Mouse (Mus musculus): Measurements from ENCODE around the gene Bgn.

Gene Bgn

DNA sequence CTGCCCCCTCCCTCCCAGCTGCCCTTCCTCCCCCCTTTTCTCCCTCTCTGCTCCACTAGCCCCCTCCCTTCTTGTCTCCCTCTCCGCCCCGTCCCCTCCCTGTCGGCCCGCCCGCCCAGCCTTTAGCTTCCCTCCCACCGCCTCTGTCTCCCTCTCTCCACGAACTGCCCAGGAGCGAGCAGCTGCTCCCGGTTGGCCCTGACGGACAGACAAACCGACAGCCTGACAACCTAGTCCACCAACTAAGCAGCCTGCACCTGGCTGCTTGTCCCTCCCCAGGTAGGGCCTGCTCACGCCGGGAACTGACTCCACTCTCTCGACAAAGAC is at the start of gene Bgn:
Bgn (plus strand) TSS at position 119 of the 327 bp plus-strand sequence.
- DNase-seq (ENCODE audit: low spot score in 2 of 2) = no peak

DNA sequence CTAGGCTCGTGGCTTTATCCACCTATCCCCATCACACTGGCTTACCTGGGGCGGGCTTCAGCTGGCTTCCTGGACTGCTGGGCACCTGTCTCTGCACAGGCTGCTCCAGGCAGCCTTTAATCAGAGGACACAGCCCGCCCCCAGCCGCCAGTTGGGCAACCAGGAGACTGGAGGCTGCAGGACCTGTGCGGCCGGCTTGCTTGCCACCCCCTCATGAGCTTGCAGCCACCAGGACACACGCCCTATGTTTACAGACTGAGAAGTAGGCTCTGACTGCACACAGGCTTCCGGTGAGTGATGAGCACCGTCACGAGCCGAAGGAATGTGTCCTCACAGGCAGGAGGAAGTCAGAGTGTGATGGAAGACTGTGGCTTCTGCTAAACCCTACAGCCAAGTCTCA is 48.1 kb upstream of the Bgn start, which contains the start of gene Trex2:
Trex2 (minus strand) TSS at position 93 of the 400 bp plus-strand sequence.
- DNase-seq (ENCODE audit: low spot score in 2 of 2) = no peak

DNA sequence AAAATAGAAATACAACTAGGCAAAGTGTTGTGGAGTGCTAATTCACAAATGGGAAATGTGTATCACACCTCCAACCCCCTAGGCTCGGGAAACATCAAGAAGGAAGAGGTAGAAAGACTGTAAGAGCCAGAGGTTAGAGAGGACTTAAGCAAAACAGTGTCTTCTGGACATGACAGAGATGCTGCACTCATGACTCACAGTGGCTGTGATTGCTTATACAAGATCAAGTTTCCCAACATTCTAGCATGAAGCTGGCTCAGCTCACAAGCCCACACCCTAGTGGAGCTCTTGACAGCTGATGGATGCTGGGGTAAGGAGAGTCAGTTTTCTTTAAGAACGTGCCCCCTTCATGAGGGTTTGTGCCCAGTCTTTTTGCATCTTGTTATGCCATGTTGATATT is 42.0 kb upstream of the Bgn start:
- DNase-seq (ENCODE audit: low spot score in 2 of 2) = no peak

DNA sequence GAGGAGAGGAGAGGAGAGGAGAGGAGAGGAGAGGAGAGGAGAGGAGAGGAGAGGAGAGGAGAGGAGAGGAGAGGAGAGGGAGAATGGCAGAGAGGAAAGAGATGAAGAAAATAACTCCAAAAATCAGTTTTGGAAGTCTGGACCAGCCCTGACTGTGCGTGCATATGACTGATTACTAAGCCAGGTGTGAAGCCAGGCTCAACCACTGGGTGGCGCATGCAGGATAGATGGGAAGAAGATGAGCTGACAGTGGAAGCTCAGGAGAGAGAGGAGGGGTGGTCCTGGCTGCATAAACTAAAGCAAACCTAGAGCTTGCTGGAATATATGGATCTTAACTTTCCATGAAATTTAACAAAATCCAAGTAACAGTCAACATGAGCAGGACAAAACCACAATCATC is 31.5 kb upstream of the Bgn start:
- peak; percentile 47 to 69 for DNase-seq (ENCODE audit: low spot score in 2 of 2)

DNA sequence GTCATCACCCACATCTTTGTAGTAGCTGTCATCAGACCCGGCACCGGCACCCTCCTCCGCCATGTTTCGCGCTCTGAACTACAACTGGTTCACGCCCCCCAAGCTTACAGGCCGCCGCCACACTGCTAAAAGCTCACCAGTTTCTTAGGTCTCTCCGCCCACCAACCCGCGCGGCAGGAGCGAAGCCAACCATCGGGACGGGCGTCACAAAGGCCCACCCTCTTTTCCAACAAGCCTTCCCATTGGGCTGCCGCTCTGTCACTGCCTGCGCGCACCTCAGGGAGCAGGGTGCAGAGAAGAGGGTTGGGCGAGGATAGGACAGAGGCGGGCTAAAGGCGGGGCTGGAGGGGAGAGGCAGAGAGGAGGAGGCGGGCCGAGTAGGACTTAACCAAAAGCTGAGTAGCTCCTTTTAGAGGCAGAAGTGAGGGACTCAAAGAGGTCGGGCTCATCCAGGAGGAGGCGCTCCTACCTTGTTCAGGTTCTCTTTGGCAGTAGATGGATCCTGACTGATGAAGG is 24.5 kb upstream of the Bgn start, which contains the start of gene Haus7:
Haus7 (minus strand) TSS at position 168 of the 516 bp plus-strand sequence.
- DNase-seq (ENCODE audit: low spot score in 2 of 2) = peak; percentile 95 to 96

DNA sequence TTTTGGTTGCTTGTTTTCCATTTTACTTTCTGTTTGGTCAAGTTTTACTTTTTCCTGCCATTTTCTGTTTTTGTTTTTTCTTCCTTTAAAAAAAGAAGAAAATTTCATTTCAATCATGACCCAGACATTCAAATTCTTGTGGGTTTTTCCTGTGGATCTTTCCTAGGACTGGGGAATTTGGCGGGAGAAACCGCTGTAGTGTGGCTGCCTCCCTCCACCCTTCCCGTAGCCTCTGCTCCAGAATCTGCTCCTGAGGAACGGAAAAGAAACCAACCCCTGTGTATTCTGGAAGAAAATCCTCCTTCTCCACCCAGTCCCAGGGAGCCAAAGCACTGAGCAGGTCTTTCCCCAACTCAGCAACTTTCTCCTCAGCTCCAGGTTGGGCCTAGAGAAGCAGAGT is 22.6 kb upstream of the Bgn start:
- DNase-seq (ENCODE audit: low spot score in 2 of 2) = no peak

DNA sequence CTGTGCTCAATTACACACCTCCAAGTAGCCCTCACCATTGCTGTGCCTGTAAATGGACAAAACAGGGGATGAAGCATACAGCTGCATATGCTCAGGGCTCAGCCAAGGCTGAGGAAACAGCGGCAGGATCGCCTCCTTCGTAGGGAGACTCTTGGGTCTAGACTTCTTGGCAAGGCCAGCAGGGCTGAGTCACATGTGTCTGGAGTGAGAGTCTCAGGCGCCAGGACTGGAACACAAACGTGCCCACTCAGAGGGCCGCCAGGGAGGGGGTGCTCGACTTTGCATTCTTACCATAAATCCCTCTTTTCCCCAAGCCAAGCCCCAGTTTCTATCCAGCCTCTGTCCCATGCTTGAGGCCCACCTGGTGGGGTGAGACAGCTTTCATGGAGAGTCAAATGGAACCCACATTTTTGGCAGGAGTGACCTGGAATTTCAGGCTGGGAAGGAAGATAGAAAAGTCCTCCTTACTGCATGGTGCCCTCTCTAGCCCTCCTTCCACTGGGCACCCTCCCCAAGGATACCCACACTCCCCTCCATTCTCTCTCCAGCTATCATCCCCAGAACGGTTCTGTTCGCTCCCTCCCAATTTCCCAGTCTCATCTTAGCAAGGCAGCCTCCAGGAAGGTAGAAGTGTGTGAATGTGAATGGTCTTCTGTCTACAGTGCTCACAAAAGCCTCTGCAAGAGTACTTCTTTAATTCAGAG is 17.8 kb upstream of the Bgn start:
- DNase-seq (ENCODE audit: low spot score in 2 of 2) = peak; percentile 51 to 52

DNA sequence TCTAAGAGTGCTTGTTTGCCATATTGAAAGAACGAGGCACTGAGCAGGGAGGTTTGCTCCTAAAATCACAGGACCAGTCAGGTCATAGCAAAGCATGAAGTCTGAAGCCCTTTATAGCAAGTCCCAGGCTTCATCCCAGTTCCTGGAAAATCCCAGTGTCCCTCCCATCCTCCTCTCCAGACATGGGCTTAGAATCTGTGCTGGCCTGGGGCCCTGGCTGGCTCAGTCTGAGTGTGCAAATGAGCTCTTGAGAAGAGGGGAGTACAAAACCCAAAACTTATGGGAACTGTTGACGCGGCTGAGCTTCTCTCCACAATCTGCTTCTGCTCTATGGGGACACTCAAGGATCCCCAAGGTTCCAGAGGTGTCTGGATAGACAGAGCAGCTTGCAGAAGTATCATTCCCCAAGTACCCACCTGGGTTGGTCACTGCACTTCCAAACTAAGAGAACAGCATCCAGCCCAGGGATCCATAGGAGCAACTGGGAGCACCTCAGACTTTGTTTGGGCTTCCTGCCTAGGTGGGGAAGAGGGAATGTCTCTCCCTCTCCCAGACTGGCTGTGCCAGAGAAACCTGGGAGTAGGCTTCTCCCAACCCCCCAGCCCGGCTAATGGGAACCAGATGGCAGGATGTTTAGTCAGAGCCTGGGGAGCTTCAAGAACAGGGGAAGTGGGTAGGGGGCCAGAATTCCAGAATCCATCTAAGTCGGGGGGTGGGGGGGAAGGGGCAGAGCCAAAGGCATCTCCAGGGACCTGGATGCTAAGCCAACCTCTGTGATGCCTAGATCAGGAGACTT is 15.8 kb upstream of the Bgn start:
- DNase-seq (ENCODE audit: low spot score in 2 of 2) = peak; percentile 33 to 41

DNA sequence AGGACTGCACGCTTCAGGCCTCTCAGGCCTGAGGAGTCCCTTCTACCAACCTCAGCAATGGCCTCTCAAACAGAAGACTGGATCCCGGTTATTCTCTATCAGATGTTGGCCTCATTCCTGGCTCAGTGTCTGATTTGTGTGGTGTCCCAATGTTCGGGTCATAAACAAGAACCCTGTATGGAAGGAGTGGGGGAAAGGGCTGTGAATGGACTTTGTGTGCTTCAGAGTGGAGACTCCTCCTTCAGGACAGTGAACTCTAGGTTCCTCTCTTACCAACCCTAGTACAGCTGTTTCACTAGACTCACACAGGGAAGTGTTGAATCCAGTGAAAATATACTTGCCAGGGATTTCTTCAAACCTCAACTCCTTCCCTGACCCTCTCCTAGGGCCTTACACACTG is 15.1 kb upstream of the Bgn start:
- DNase-seq (ENCODE audit: low spot score in 2 of 2) = no peak

DNA sequence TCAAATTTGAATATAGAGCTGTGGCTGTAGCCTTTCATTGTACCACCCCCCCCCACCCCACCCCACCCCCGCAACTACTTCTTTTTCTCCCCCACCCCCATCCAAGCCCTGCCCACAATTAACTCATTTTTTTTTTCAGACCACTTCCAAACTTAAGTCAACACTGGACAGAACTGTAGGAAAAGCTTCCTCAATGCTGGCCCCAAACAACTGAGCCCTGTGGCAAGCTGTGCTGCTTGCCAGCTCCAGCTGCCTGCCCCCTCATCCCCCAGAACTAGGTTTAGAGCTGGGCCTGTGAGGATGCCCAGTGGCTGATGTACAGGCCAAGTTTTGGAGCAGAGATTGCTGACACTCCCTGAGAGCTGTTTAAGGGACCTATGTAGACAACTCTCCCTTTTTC is 14.7 kb upstream of the Bgn start:
- DNase-seq (ENCODE audit: low spot score in 2 of 2) = no peak

DNA sequence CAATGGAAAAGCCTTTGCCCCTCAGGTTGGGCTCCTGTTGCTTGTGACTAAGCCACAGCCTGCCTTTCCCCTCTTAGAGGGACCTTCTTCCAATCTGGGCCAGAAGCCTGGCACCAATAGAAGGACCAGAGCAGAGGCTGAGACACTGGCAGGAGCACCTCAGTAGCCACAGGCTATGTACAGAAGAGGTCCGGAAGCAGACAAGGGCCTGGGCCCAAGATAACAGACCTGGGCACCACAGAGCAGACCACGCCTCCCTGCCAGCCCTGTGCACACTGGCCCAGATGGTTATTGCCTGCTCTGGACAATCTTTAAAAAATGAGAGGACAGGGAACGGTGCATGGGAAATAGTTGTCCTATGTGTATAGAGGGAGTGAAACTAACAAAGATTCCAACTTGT is 11.6 kb upstream of the Bgn start:
- DNase-seq (ENCODE audit: low spot score in 2 of 2) = no peak

DNA sequence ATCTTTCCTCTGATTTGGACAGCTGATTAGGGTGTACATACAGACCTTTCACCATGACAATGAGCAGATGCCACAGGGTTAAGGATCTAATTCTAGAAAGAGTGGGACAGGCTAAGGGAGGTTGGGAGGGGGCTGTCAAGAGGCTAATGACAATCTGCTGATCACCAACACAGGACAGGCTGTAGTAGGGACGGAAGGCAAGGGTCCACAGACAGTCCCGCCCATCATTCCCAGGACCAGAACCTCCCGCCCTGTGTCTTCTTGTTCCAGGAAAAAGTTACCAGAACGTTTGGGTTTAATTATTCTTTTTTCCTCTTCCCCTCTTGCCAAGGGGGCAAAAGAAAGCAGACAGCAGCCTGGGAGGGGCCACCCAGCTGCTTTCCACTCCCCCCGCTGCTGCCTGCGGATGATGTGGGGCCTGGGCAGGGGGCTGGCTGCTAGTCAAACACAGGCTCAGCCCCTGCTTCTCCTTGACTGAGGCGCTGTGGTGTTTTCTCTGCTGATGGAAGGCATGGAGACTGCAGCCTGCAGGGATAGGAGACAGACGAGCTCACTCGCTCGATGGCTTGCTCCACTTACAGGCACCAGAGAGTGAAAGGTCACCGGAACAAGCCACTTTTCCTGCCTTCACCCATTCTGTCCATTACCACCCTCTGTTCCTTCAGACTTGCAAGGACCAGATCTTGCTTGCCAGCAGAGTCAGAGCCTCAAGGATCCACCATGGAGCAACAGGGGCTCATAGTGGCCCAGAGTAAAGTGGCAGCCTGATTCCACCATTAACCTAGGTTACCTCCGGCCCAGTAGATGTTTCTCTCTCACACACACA is 8.8 kb upstream of the Bgn start:
- no peak for DNase-seq (ENCODE audit: low spot score in 2 of 2)

DNA sequence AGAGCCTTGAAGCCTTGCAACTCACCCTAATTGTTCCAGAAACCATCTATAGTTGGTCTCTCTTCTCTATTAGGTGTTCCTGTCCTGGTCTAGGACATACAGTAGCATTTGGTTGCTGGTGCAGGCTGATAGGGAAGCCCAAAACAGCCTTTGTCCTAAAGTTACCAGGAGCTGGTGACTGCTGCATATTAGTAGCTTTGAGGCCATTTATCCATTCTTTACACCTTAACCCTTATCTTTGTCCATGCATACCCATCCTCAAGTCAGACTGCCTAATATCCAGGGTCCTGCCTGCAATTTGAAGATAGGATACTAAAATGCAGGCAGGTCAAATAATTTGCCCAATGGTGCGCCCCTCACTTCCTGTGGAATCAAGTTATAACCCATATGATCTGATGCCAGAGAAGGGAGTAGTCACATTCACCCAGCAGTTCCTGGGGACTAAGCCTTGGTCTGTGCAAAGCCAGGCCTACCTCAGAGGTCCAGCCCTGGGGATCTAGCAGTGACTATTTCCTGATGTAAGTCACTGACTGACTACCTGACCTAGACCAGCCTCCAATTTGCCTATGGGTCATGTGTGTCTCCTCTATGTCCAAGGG is 7.6 kb upstream of the Bgn start:
- DNase-seq (ENCODE audit: low spot score in 2 of 2) = no peak

DNA sequence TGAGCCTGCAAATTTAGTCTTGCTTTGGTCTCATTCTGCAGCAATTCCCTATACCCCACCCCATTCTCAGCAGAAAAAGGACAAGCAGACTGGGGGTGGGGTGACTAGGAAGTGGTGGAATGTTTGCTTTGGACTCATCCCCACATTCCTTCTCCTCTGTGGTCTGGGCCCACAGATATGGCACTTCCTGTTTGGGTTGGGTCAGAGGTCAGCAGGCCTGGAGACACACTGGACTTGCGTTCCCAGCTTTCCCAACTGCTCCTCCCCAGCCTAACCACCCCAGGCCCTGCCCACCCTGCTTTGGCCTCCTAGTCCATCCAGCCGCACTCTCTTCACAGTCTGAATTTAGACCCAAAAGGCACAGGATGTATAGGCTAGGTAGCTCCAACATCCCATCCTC is 6.8 kb upstream of the Bgn start:
- DNase-seq (ENCODE audit: low spot score in 2 of 2) = no peak

DNA sequence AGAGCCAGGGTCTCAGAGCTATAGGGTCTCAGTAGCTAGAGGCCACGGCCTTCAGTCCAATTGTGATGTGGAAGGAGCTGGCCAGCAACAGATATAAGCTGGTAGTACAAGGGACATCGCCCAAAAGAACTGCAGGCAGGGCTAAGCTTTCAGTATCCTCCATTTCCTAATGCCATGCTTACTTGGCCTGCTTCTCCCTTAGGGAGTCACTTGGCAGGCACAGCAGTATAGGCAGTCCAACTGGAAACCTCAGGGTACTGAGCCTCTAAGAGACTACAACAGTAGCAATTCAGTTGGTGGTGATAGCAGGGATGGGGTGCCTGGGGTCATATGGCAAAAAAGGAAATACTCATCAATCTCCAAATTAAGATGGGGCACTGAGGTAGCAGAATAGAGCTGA is 5.9 kb upstream of the Bgn start:
- DNase-seq (ENCODE audit: low spot score in 2 of 2) = no peak

DNA sequence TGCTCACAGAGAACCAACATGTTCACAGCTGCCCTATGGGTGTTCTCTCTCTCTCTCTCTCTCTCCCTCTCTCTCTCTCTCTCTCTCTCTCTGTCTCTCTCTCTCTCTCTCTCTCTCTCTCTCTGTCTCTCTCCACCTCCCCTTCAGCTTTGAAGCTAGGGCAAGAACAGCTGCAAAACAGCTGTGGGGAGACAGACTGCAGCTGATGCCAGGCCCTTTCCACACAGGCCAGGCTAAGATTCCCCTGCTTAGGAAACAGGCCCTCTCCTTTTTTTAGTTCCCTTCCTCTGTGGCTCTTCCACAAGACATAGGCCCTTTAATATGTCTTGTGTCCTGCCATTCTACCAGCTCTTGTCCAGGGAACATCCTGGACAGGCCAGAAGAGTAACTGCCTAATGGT is 3.7 kb upstream of the Bgn start:
- DNase-seq (ENCODE audit: low spot score in 2 of 2) = no peak

DNA sequence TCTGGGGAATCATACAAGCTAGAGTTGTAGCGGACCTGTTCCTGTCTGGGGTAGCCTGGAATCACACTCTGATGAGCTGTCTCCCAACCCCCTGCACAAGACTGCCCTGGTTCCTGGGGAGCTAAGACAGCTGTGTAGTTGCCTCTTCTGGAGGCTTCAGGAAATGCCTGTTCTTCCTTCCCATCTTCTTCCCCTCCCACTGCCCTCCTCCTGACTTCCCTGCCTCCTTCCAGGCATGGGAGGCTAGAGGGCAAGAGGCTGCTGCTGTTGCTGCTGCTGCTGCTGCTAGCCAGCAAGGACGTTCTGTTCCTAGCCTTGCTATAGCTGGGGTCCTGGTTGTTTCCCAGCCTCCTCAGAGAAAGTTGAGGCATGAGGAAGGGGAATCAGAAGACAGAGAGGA is 3.1 kb upstream of the Bgn start:
- DNase-seq (ENCODE audit: low spot score in 2 of 2) = no peak

DNA sequence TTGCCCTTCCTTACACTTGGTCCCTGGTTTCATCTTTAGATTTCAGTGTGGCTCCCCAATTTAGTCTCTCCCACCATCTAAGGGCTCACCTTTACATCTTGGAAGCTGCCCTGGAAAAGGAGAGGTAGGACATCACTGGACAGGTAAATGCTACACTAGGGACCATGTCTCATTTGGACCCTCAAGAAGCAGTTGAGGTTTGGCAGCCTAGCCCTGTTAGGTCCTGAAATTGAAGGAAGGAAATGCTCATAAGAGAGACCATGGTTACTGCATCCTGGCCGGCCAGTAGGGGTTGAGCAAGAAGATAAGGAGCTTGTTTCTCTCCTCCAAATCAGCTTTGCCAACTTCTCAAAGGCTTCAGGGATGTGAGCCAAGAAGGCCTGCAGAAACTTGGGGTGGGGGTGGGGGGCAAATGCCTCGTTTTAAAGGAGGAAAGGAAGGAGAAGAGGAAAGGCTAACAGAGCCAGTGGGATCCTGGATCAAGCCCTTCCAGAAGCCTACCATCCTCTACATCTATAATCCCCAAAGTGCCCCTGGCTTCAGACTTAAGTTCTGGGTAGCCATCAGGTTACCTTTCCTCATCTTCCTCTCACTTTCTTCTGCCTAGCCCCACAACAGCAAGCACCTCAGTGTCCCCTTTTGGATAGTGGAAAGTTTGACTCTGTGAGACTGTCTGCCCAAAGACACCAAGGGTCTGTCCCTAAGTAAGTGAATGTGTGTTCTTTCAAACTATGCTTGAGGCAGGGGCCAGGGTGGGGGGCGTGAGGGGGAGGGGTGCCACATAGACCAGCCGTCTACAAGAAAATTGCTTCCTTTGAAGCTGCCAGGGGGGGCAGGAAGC is 539 bp upstream of the Bgn start:
- no peak for DNase-seq (ENCODE audit: low spot score in 2 of 2)

DNA sequence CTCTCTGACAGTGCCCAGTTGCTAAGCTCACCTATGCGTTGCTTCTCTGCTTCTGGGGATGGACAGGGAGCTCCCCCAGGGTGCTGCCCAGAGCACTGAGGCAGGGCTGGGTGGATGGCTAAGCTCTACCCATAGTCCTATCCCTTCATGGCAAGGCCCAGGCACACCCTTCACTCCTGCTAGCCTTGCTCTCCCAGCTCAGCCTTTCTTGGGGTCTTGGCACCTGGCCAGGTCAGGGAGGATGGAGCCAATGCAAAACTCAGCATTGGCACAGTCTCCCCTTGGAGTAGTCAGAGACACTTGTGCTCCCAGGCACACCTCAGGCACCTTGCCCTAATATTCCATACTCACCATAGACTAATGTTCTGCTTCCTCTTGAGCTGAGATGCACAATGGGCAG is 674 bp downstream of the Bgn start:
- DNase-seq (ENCODE audit: low spot score in 2 of 2) = peak in 1 of 2 experiments; percentile 29

DNA sequence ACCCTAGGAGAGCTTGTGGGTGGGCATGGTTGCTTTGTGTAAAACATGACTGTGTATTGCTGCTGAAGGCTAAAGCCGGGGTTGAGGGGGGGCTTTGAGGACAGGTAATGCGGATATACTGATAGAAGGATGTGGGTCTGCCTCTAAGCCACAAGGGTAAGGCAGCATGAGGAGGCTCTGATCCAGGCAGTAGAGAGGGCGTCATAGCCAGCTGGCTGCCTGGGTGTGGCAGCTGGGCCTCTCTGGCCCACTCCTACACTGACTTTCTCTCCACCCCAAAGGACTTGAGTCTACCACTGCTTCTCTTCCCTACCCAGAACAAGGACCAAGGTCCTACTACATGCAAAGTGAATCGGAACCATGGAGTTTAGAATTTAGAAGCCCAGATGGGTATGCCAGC is 1.5 kb downstream of the Bgn start:
- DNase-seq (ENCODE audit: low spot score in 2 of 2) = no peak

DNA sequence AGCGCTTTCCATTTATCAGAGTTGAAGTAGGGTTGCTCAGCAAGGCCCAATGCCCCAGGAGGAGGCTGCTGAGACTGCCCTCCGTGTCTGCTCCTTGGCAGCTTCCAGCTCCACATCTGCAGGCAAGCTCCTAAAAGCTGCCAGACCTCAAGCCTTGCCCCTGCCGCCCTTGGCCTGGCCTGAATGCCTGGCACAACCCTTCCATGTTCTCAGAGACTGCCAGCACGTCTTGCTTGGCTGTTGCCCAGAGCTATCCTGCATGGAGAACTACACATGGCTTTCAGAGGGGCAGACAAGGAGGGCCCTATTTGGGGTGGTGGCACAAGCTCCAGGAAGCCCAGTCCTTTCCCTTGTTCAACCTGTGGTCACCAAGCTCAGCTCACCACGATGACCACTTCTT is 3.5 kb downstream of the Bgn start:
- DNase-seq (ENCODE audit: low spot score in 2 of 2) = peak; percentile 36 to 54
